Mouse (Mus musculus) bone marrow, adult 2 months (tissue): ENCODE results near the gene Odf2l. TPM values are rescaled to one million over a fixed set of nuclear protein-coding genes. Genes with fewer than 3 reads are reported as not detected.

Experiments used
- H3K27ac ChIP-seq: fragments of 200-500 bp; 2 replicates; pipeline ENCODE4 v1.5.1; 2012; ENCODE audit warnings: low read depth, mild to moderate bottlenecking, control low read depth, inconsistent platforms, low read length; ENCODE audit not compliant: control insufficient read depth, poor library complexity, insufficient read depth
- H3K4me1 ChIP-seq: fragments of 200-500 bp; 2 replicates; pipeline ENCODE4 v1.6.1; 2011; ENCODE audit warnings: low read length; ENCODE audit not compliant: control insufficient read depth, insufficient read depth
- H3K4me3 ChIP-seq: fragments of 200-500 bp; replicated peaks from 2 replicates; pipeline ENCODE3; 2011; ENCODE audit warnings: mild to moderate bottlenecking, low read depth, low read length, control low read depth; ENCODE audit not compliant: control insufficient read depth
- CTCF ChIP-seq: fragments of 200-500 bp; IDR thresholded peaks from 2 replicates; pipeline ENCODE4 v1.5.1; 2011; ENCODE audit warnings: low read length, control low read depth; ENCODE audit not compliant: control insufficient read depth, insufficient read depth
- POLR2A ChIP-seq: fragments of 200-500 bp; IDR thresholded peaks from 2 replicates; pipeline ENCODE4 v1.6.1; 2011; ENCODE audit warnings: low read depth, mild to moderate bottlenecking, control low read depth, low read length, borderline replicate concordance; ENCODE audit not compliant: control insufficient read depth
- WGBS: fragments of 180-500 bp; shearing (Covaris S2); methylation state at CpG from one replicate; pipeline ENCODE4 v1.1.7; 2018; 5-methylcytosine and 5-hydroxymethylcytosine counted together
- polyA plus RNA-seq: library from polyadenylated mRNA; stranded (reverse); fragments of >200 nt; gene quantifications from 2 replicates; pipeline ENCODE4 v1.2.4, GENCODE M21; 2011; ENCODE audit warnings: low replicate concordance; ENCODE audit not compliant: missing spikeins, insufficient read depth, insufficient read length

Odf2l gene
- 10.2 and 22.6 TPM in 2 replicates for polyA plus RNA-seq

DNA sequence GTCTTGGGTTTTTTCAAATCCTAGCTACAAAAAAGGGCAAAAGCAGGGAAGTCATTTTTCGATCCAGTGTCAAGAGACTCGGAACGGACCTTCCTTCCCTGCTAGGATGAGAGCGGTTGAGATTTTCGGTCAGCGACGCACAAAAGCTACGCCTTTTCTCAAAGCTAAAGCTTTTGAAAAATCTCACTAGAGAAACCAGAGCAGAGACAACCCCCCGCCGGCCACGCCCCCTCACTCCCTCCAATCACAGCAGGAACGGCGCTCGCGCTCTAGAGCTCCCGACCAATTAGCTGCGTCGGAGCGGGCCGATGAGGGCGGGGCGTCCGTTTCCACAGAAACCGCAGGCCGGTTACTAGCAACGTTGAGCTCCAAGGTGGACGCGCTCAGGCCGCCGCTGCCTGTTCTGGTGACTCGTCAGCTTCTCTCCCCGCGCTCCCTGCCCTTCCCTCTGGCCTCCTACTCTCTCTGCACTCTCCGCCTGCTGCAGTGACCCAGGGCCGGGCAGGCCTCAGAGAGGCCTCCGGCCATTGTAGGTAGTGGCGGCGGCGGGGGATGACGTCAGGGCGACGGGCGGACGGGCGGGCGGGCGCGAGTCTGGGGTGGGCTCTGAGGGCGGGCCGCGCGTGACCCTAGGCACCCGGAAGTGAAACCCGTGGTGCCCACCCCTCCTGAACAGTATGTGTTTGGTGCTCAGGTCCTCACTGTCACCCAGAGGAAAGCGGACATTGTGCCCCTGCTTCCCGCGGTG, at the start of gene Odf2l:
TSS of gene Odf2l (plus strand) at position 335 of the 748 bp plus-strand sequence.
- H3K4me3 ChIP-seq: peak within 1 kb of the TSS; percentile 95
- peak within 1 kb of the TSS; percentile 95 for H3K27ac ChIP-seq
- TF ChIP-seq POLR2A (peak; percentile 36; the same call in 1 of the 2 replicates), CTCF (no peak)
- H3K4me1 ChIP-seq: no peaks in the 10 kb centered on the region
- under 1% methylated on average over 57 of the region's 57 CpGs for WGBS

DNA sequence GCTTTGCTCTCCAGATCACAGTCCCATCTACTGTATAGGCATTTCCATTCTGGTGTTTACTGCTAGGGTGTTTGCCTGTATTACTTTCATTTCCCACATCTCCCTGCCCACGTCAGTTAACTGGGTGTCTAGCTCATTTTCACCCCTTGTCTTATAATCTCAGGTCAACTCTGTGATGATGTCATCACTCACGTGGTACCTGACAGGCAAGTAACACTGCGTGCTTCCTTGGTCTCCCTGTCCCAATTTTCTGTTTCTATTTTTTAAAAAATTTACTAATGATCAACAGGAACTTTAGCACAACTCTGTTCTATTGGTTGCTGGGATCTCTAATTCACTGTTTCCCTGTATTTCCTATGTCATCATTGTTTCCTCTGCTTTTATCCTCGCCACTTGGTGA, 49.4 kb upstream of the Odf2l start:
- no peaks in the 10 kb centered on the region for H3K4me1 ChIP-seq
- no peak overlapping the region for H3K4me3 ChIP-seq
- 65% methylated on average over 4 of the region's 4 CpGs for WGBS
- no peak overlapping the region for H3K27ac ChIP-seq
- TF ChIP-seq CTCF: no peak

DNA sequence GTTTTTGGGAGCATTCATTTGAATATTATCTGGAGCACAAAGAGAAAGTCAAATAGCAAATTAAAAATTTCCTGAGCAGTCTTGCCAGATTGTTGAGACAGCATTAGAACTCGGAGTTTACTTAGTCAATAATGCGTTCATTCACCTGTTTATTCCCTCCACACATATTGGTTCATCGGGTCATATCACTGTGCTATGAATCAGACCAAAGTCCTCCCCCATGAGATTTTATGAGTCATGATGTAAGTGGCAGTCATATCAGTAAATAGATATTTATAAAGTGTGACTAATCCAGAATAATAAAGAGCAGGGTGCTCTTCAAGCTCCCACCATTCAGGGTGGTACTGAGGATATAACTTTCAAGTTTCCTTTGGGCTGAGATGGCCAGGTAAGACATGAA, 46.0 kb upstream of the Odf2l start:
- H3K27ac ChIP-seq: no peak overlapping the region
- no peak overlapping the region for H3K4me3 ChIP-seq
- no peak for TF ChIP-seq POLR2A
- no peak for TF ChIP-seq CTCF
- H3K4me1 ChIP-seq: no peaks in the 10 kb centered on the region
- 83% methylated on average over 3 of the region's 3 CpGs for WGBS

DNA sequence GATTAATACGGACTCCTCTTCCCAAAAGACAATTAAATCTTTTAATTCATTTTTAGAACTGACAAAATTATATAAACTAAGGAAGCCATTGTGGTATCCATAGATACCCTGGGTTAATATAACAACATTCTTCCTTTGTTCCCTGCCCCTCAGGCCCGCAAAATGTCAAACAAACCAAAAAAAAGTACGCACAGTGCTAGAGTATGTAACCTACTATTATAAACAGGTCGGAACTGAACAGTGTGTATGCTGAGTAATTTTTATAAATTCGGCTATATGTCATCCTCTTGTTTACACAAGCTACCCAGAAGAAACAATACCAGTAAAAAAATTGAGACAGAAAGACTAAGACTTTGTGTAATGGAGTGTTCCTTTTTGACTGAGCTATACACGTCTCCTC, 40.0 kb upstream of the Odf2l start:
- WGBS: 79% methylated on average over 6 of the region's 6 CpGs
- H3K4me3 ChIP-seq: no peak overlapping the region
- TF ChIP-seq POLR2A (no peak), CTCF (no peak)
- no peaks in the 10 kb centered on the region for H3K4me1 ChIP-seq
- H3K27ac ChIP-seq: no peak overlapping the region

DNA sequence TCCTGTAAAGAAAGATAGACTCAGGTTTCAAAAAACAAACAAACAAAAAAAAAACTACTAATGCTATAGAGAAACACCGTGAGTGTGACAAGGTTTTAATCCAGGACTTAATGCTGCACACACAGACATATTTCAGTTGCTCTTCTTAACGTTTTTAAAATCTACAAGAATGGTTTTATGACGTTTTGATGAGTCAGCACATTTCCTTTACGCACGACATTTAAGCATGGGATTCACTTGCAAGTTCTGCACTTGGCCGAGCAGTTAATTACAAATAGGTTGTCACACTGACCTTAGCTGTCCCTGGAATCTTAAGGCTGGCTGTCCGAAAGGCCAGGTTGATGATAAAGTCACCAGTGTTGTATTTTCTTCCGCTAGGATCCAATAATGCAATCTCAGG, 37.5 kb upstream of the Odf2l start:
- no peaks in the 10 kb centered on the region for H3K4me1 ChIP-seq
- H3K4me3 ChIP-seq: no peak overlapping the region
- TF ChIP-seq CTCF (no peak), POLR2A (no peak)
- WGBS: 69% methylated on average over 8 of the region's 8 CpGs
- no peak overlapping the region for H3K27ac ChIP-seq

DNA sequence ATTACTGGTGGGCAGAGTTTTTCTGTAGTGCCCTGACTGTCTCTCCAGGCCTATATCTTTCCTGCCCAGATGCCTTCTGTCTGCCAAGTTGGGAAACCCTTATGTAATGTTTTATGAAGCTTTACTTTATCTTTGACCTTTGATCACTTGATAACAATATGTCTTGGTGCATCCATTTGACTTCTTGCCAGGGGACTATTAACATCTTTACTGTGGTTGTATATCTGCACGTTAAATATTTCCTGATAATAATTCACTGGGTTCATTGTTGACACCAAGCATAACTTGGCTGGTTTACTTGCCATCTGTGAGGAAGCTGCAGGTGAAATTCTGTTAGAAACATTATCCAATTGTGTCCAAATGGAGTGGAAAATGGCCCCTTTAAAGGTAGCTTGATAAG, 35.3 kb upstream of the Odf2l start:
- Histone ChIP-seq H3K4me1 (no peaks in the 10 kb centered on the region), H3K27ac (no peak overlapping the region), H3K4me3 (no peak overlapping the region)
- 50% methylated on average over 1 of the region's 1 CpGs for WGBS
- TF ChIP-seq CTCF: no peak
- TF ChIP-seq POLR2A: no peak

DNA sequence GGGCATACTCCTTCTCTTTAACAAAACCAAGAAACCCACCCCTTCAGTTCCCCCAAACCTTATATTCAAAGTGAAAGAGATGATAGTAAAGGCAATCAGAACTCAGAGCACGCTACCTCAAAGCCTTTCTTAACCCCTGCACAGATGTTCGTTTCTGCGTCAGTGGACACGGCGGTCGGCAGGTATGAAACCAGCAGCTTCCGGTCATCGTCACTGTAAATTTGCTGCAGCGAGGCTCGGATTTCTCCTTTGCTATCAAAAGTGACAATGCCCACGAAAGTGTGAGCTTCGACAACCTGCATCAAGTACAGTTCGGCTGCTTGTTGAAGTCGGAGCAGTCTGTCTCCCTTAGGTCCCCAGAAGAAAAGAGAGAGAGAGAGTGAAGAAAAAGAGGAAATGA, 32.2 kb upstream of the Odf2l start:
- H3K4me1 ChIP-seq: no peaks in the 10 kb centered on the region
- no peak overlapping the region for H3K4me3 ChIP-seq
- 86% methylated on average over 14 of the region's 14 CpGs for WGBS
- no peak for TF ChIP-seq POLR2A
- H3K27ac ChIP-seq: no peak overlapping the region

DNA sequence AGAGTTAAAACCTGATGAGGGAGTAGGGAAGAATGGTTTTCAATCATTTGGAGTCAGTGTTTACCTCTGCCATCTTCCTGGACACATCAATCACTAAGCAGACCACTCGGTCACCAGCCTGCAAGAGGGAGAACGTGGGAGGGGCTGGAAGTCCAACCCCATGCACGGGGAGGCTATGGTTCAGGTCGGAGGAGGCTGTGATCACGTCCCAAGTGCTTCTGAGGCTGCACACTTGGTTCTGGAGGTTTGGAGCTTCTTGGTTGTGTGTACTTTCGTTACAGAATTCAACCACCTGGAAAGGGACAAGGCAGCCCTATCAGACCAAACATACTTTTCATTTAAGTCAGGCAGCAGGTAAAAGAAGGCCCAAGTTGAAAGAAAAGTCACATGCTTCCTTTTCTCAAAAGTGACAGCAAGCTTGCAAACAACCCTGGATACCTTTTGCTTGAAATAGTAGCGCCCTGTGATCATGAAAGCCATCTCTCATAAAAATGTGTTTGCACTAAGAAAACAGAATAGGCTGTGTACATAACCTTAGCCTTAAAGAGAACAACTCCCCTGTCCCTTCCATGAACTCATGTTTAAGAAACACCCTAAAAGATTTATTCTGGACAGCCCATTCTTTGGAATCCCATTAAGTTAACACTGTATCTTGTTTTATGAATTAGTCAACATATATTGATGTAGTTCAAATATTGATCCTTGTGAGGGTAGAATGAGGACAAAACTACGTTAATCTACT, 30.4 kb upstream of the Odf2l start:
- WGBS: 67% methylated on average over 8 of the region's 8 CpGs
- H3K27ac ChIP-seq: no peak overlapping the region
- TF ChIP-seq POLR2A (no peak), CTCF (no peak)
- H3K4me1 ChIP-seq: no peaks in the 10 kb centered on the region
- H3K4me3 ChIP-seq: no peak overlapping the region
